Mouse (Mus musculus) ovary, adult 10 weeks (tissue): ENCODE measurements around the gene Hdhd3. TPM values are rescaled to one million over a fixed set of nuclear protein-coding genes. Genes with fewer than 3 reads are reported as not detected.

Experiments
- polyA plus RNA-seq: library from polyadenylated mRNA; stranded (reverse); fragments of 350-450 nt; fragmentation: Illumina TruSeq; extraction: RNeasy Lipid Tissue Mini Kit (QIAGEN cat#74804); gene quantifications from one replicate; pipeline ENCODE4 v1.2.3, GENCODE M21; 2014

Hdhd3 gene
- polyA plus RNA-seq: not detected

GRCm38 (mm10) chr4:62503374-62503970 lies at the start of gene Hdhd3:
Hdhd3 (minus strand) TSS chr4:62503467.

GRCm38 (mm10) chr4:62524651-62525488 lies 21.6 kb upstream of the Hdhd3 start, which contains the start of the genes Pole3 and 4933430I17Rik:
Pole3 (minus strand) TSS chr4:62525068.
4933430I17Rik (plus strand) TSS chr4:62525369.

GRCm38 (mm10) chr4:62519849-62520233 lies 16.6 kb upstream of the Hdhd3 start, which contains the start of gene Alad:
Alad (minus strand) TSS chr4:62519918.

GRCm38 (mm10) chr4:62479937-62480708 lies 23.1 kb downstream of the Hdhd3 start, which contains the start of gene Bspry:
Bspry (plus strand) TSS chr4:62480053.

GRCm38 (mm10) chr4:62470598-62471051 lies 32.6 kb downstream of the Hdhd3 start, which contains the start of gene Wdr31:
Wdr31 (minus strand) TSS chr4:62470896.

Other genes starting within 250 kb of the Hdhd3 start
- gene Slc31a2, start 240.9 kb downstream of the Hdhd3 start, polyA plus RNA-seq: 11.1 TPM
- gene Fkbp15, start 142.9 kb downstream of the Hdhd3 start, polyA plus RNA-seq: 16.6 TPM
- 98.3 TPM for gene Slc31a1, start 142.7 kb downstream of the Hdhd3 start, polyA plus RNA-seq
- 79.3 TPM for gene Cdc26, start 94.8 kb downstream of the Hdhd3 start, polyA plus RNA-seq
- 16.1 TPM for gene Prpf4, start 94.7 kb downstream of the Hdhd3 start, polyA plus RNA-seq
- gene Rnf183, start 68.2 kb downstream of the Hdhd3 start, polyA plus RNA-seq: not detected
- 4.3 TPM for gene Wdr31, start 32.6 kb downstream of the Hdhd3 start, polyA plus RNA-seq
- gene Bspry, start 23.4 kb downstream of the Hdhd3 start, polyA plus RNA-seq: 0.54 TPM
- 0.71 TPM for gene Alad, start 16.5 kb upstream of the Hdhd3 start, polyA plus RNA-seq
- gene Pole3, start 21.6 kb upstream of the Hdhd3 start, polyA plus RNA-seq: 50.5 TPM
- gene 4933430I17Rik, start 21.9 kb upstream of the Hdhd3 start, polyA plus RNA-seq: 0.77 TPM
- gene Rgs3, start 56.4 kb upstream of the Hdhd3 start, polyA plus RNA-seq: 6.6 TPM